Mouse (Mus musculus) cerebellum, adult 9-10 months (tissue): ENCODE data around the gene Nudt17.
"Not testable (repeated sequence)": the region's sequence is repeated elsewhere in the genome, so short reads cannot be mapped to it uniquely, and the experiment has no call there.

Source experiments
- DNase-seq: peaks from one replicate; pipeline ENCODE4 v3.0.0; 2022

Gene Nudt17

GRCm38 (mm10) chr3:96701003-96701402 lies 7.4 kb downstream of the Nudt17 start:
- DNase-seq, result no peak

- DNase-seq, result peak; percentile 25
Measured at GRCm38 (mm10) chr3:96700376-96700775, 8.0 kb downstream of the Nudt17 start.

- DNase-seq, result peak; percentile 29
Measured at GRCm38 (mm10) chr3:96698993-96699690, 9.2 kb downstream of the Nudt17 start.

- peak; percentile 85 for DNase-seq
Measured at GRCm38 (mm10) chr3:96696766-96697732, 11.3 kb downstream of the Nudt17 start.

- DNase-seq, result peak; percentile 51
Measured at GRCm38 (mm10) chr3:96696198-96696765, 12.1 kb downstream of the Nudt17 start, which contains the start of gene Pias3. TSS of gene Pias3 (plus strand) at chr3:96696384.

- DNase-seq, result no peak
Measured at GRCm38 (mm10) chr3:96693579-96693978, 14.8 kb downstream of the Nudt17 start.

- DNase-seq, result no peak
Measured at GRCm38 (mm10) chr3:96692506-96692905, 15.9 kb downstream of the Nudt17 start.

GRCm38 (mm10) chr3:96690298-96690697 lies 18.1 kb downstream of the Nudt17 start:
- no peak for DNase-seq

- no peak for DNase-seq
Measured at GRCm38 (mm10) chr3:96688854-96689253, 19.5 kb downstream of the Nudt17 start.

GRCm38 (mm10) chr3:96686057-96686456 lies 22.3 kb downstream of the Nudt17 start:
- not testable (repeated sequence) for DNase-seq

GRCm38 (mm10) chr3:96684822-96685156 lies 23.6 kb downstream of the Nudt17 start:
- no peak for DNase-seq

GRCm38 (mm10) chr3:96684151-96684821 lies 24.1 kb downstream of the Nudt17 start:
- DNase-seq, result no peak

- no peak for DNase-seq
Measured at GRCm38 (mm10) chr3:96683496-96683895, 24.9 kb downstream of the Nudt17 start.

- no peak for DNase-seq
Measured at GRCm38 (mm10) chr3:96680269-96680956, 27.9 kb downstream of the Nudt17 start.

GRCm38 (mm10) chr3:96679159-96679674 lies 29.1 kb downstream of the Nudt17 start:
- no peak for DNase-seq

GRCm38 (mm10) chr3:96678456-96678855 lies 29.9 kb downstream of the Nudt17 start:
- DNase-seq, result no peak

- DNase-seq, result no peak
Measured at GRCm38 (mm10) chr3:96675690-96676089, 32.7 kb downstream of the Nudt17 start.

GRCm38 (mm10) chr3:96675171-96675570 lies 33.2 kb downstream of the Nudt17 start:
- DNase-seq, result no peak

- no peak for DNase-seq
Measured at GRCm38 (mm10) chr3:96674442-96674841, 33.9 kb downstream of the Nudt17 start.

- no peak for DNase-seq
Measured at GRCm38 (mm10) chr3:96673514-96673913, 34.8 kb downstream of the Nudt17 start.

- no peak for DNase-seq
Measured at GRCm38 (mm10) chr3:96671519-96671918, 36.8 kb downstream of the Nudt17 start.
